Mouse (Mus musculus) testis, adult 2 months (tissue): ENCODE results near the gene Hpca. TPM values are rescaled to one million over a fixed set of nuclear protein-coding genes. Genes with fewer than 3 reads are reported as not detected.

ENCODE experiments used
- H3K27ac ChIP-seq: fragments of 200-500 bp; 2 replicates; pipeline ENCODE4 v1.5.1; 2012; ENCODE audit warnings: low read depth, low read length; ENCODE audit not compliant: control insufficient read depth, insufficient read depth
- H3K27me3 ChIP-seq: fragments of 200-500 bp; 2 replicates; pipeline ENCODE4 v1.6.1; 2012; ENCODE audit warnings: mild to moderate bottlenecking, low read length, moderate library complexity; ENCODE audit not compliant: control insufficient read depth, insufficient read depth
- H3K36me3 ChIP-seq: fragments of 200-500 bp; 2 replicates; pipeline ENCODE4 v1.6.1; 2012; ENCODE audit warnings: mild to moderate bottlenecking, low read length; ENCODE audit not compliant: control insufficient read depth, insufficient read depth
- H3K4me1 ChIP-seq: fragments of 200-500 bp; 2 replicates; pipeline ENCODE4 v1.6.1; 2012; ENCODE audit warnings: low read length; ENCODE audit not compliant: control insufficient read depth, insufficient read depth
- H3K4me3 ChIP-seq: fragments of 200-500 bp; 2 replicates; pipeline ENCODE4 v1.5.1; 2012; ENCODE audit warnings: low read depth, mild to moderate bottlenecking, low read length, moderate library complexity, mixed read lengths; ENCODE audit not compliant: control insufficient read depth
- CTCF ChIP-seq: fragments of 200-500 bp; IDR thresholded peaks from 2 replicates; pipeline ENCODE4 v1.5.1; 2012; ENCODE audit warnings: low read depth, mild to moderate bottlenecking, inconsistent platforms, low read length, moderate library complexity; ENCODE audit not compliant: control insufficient read depth, insufficient read depth, insufficient replicate concordance
- POLR2A ChIP-seq: fragments of 200-500 bp; IDR thresholded peaks from 2 replicates; pipeline ENCODE4 v1.6.1; 2012; ENCODE audit warnings: low read depth, mild to moderate bottlenecking, inconsistent platforms, low read length, moderate library complexity; ENCODE audit not compliant: control insufficient read depth
- polyA plus RNA-seq: library from polyadenylated mRNA; depleted of rRNA; stranded (reverse); fragments of >200 nt; gene quantifications from 2 replicates; pipeline ENCODE4 v1.2.3, GENCODE M21; 2012; rRNA removed

Gene Hpca
- polyA plus RNA-seq, 1 experiment = 10.2 TPM

DNA sequence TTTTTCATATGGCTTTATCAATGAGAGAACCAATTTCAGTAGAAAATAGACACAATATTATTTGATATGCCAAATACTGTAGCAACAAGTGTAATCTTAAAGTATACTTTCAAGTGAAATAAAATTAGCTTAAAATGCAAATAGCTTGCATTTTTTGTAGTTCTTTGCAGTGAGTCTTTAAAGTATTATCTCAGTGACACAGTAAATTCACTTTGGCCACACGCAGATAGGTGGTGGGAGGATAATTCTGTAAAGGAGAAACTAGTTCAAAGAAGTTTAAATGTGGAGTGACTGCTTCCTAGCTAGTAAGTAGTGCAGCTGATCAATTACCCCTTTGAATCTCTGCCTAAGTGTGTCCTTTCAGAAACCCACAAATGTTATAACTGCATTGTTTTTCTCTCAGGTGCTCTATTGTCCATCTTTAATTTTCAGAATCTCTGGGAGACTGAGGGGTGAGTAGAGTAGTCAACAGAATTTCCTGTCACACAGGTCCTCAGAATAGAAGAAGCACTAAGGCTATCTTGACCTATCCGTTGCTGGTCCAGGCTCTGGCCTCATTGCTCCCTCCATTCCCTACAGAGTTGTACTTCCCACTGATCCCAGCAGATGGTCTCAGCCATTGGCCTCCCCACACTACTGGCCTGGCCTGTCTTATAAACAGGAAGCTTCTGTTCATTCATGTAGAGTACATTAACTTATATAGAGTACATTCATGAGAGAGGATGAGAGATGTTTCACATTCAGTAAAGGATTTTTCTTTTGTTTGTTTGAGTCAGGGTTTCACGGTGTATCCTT, 59.4 kb downstream of the Hpca start:
- peaks cover 2% of the 10 kb centered on the region; the same call in 1 of the 2 replicates for H3K36me3 ChIP-seq
- H3K27ac ChIP-seq = no peak overlapping the region
- peaks cover 5% of the 10 kb centered on the region for H3K4me1 ChIP-seq
- no peak for TF ChIP-seq POLR2A
- no peak for TF ChIP-seq CTCF
- H3K27me3 ChIP-seq = no peaks in the 10 kb centered on the region
- no peak overlapping the region for H3K4me3 ChIP-seq

Other genes starting within 250 kb of the Hpca start
- 5.8 and 6.6 TPM in 2 replicates for gene Trim62, start 238.5 kb downstream of the Hpca start, polyA plus RNA-seq
- gene Azin2, start 159.6 kb downstream of the Hpca start, polyA plus RNA-seq = 213 and 251 TPM in 2 replicates
- 98.0 and 115 TPM in 2 replicates for gene Ak2, start 130.1 kb downstream of the Hpca start, polyA plus RNA-seq
- 515 and 590 TPM in 2 replicates for gene Rnf19b, start 63.8 kb downstream of the Hpca start, polyA plus RNA-seq
- gene Tmem54, start 16.5 kb downstream of the Hpca start, polyA plus RNA-seq = 0.42 and 2.4 TPM in 2 replicates
- gene Fndc5, start 15.0 kb upstream of the Hpca start, polyA plus RNA-seq = 9.1 and 11.0 TPM in 2 replicates
- gene S100pbp, start 67.7 kb upstream of the Hpca start, polyA plus RNA-seq = 26.8 and 34.6 TPM in 2 replicates
- gene Yars, start 67.7 kb upstream of the Hpca start, polyA plus RNA-seq = 9.5 and 11.9 TPM in 2 replicates
- gene C77080, start 139.4 kb upstream of the Hpca start, polyA plus RNA-seq = 1.4 and 2.5 TPM in 2 replicates
- gene Sync, start 165.6 kb upstream of the Hpca start, polyA plus RNA-seq = 0.36 and 0.40 TPM in 2 replicates
- gene Rbbp4, start 213.3 kb upstream of the Hpca start, polyA plus RNA-seq = 46.1 and 51.5 TPM in 2 replicates
- gene Zbtb8os, start 213.7 kb upstream of the Hpca start, polyA plus RNA-seq = 19.1 and 20.7 TPM in 2 replicates